Mouse (Mus musculus) heart, postnatal 0 days (tissue): ENCODE results near the gene 1700001K19Rik.

Experiments used
- CTCF ChIP-seq: IDR thresholded peaks from 2 replicates; pipeline ENCODE4 v1.5.1; 2016; ENCODE audit warnings: antibody characterized with exemption, control low read depth, low read depth
- EP300 ChIP-seq: IDR thresholded peaks from 2 replicates; pipeline ENCODE4 v1.6.1; 2016; ENCODE audit warnings: antibody characterized with exemption, low read depth

- no peak for TF ChIP-seq CTCF
- TF ChIP-seq EP300 = no peak
These were observed 15.7 kb upstream of the 1700001K19Rik start for GRCm38 (mm10) chr12:110698080-110698479.
